Mouse (Mus musculus): ENCODE measurements at regions not wholly inside any gene's neighbourhood (a gene's known extent, or its start where the extent isn't known, plus 50 kb on each side); places are given as distances from the start of the nearest gene placed in this dataset.
A peak's percentile ranks its signal among the peaks of the same experiment; 100 is the strongest.
"Not testable (repeated sequence)": the region's sequence is repeated elsewhere in the genome, so short reads cannot be mapped to it uniquely, and the experiment has no call there.

GRCm38 (mm10) chr10:85731163-85731562, 98.1 kb upstream of the Pwp1 start:
- DNase-seq = not testable (repeated sequence)

- peak; percentile 67 for DNase-seq
Observed at GRCm38 (mm10) chr10:85731796-85732388, 97.4 kb upstream of the Pwp1 start.

- no peak for DNase-seq
Observed at GRCm38 (mm10) chr10:85737796-85738195, 91.5 kb upstream of the Pwp1 start.

GRCm38 (mm10) chr10:85739008-85739407, 90.3 kb upstream of the Pwp1 start:
- DNase-seq = peak; percentile 39

- DNase-seq = not testable (repeated sequence)
Observed at GRCm38 (mm10) chr10:85739565-85739964, 89.7 kb upstream of the Pwp1 start.

GRCm38 (mm10) chr10:85741972-85742371, 87.3 kb upstream of the Pwp1 start:
- peak; percentile 18 for DNase-seq

- DNase-seq = not testable (repeated sequence)
Observed at GRCm38 (mm10) chr10:85745390-85745789, 83.9 kb upstream of the Pwp1 start.

- peak; percentile 27 for DNase-seq
Observed at GRCm38 (mm10) chr10:85745818-85746217, 83.5 kb upstream of the Pwp1 start.

- DNase-seq = not testable (repeated sequence)
Observed at GRCm38 (mm10) chr10:85749549-85749948, 79.7 kb upstream of the Pwp1 start.

- DNase-seq = no peak
Observed at GRCm38 (mm10) chr10:85775035-85775434, 54.3 kb upstream of the Pwp1 start.

Measured in thymus, postnatal 4 days (tissue).